Mouse (Mus musculus): ENCODE data around the gene Sigirr. TPM values are rescaled to one million over a fixed set of nuclear protein-coding genes. Genes with fewer than 3 reads are reported as not detected.

The Sigirr gene
- polyA plus RNA-seq, 1 experiment from 2014 or later = 1.8 TPM

DNA sequence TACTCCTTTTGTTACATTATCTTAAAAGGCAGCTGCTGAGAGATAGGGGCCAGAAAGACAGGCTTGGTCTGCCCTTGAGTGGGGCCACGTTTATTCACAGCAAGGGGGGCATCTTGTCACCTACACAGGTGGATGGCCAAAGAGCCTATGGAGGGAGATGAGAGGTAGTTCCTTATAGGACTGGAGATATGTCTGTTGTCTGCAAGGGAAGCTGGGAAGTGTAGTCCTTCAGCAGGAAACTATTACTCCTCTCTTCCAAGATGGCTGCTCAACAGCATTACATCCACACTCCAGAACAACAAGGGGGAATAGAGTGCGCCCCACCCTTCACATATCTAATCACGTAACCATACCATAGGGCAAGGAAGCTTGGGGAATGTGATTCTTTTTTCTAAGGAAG lies 19.1 kb upstream of the Sigirr start:
- 71% methylated on average over 3 of the region's 3 CpGs for WGBS
- no peak overlapping the region for H3K4me2 ChIP-seq (ENCODE audit: low read depth, low read length, severe bottlenecking)
- no peak overlapping the region for H3K9ac ChIP-seq (ENCODE audit: low read length)
- H3K27me3 ChIP-seq (ENCODE audit: control insufficient read depth, insufficient read depth, low read length) = no peaks in the 10 kb centered on the region; the same call in 1 of the 2 replicates
- no peaks in the 10 kb centered on the region for H3K36me3 ChIP-seq (ENCODE audit: control insufficient read depth, insufficient read depth, low read length)
- H3K4me3 ChIP-seq (ENCODE audit: low read depth, low read length) = no peak overlapping the region
- ATAC-seq (replicated peaks; ENCODE audit: low FRiP score) (no peak), DNase-seq (ENCODE audit: low spot score) (no peak)
- H3K27ac ChIP-seq (ENCODE audit: low read depth, low read length) = no peak overlapping the region
- no peaks in the 10 kb centered on the region for H3K9me3 ChIP-seq (ENCODE audit: control insufficient read depth, low read length)
- H3K4me1 ChIP-seq (replicated peaks; ENCODE audit: control insufficient read depth, insufficient read depth, low read length) = no peaks in the 10 kb centered on the region

GRCm38 (mm10) chr7:141117636-141118035 lies 17.3 kb upstream of the Sigirr start, which contains the start of gene Ano9:
Gene Ano9 (minus strand): TSS chr7:141117806.
- no peak for DNase-seq (ENCODE audit: low spot score)
- Histone ChIP-seq H3K36me3 (ENCODE audit: control insufficient read depth, insufficient read depth, low read length) (no peaks in the 10 kb centered on the region), H3K27ac (ENCODE audit: low read depth, low read length) (no peak within 1 kb of the TSS), H3K4me1 (replicated peaks; ENCODE audit: control insufficient read depth, insufficient read depth, low read length) (no peaks in the 10 kb centered on the region), H3K27me3 (ENCODE audit: control insufficient read depth, insufficient read depth, low read length) (no peaks in the 10 kb centered on the region; the same call in 1 of the 2 replicates), H3K9me3 (ENCODE audit: control insufficient read depth, low read length) (no peaks in the 10 kb centered on the region), H3K4me3 (ENCODE audit: low read depth, low read length) (no peak within 1 kb of the TSS), H3K9ac (ENCODE audit: low read length) (no peak within 1 kb of the TSS), H3K4me2 (ENCODE audit: low read depth, low read length, severe bottlenecking) (no peak within 1 kb of the TSS)
- ATAC-seq (replicated peaks; ENCODE audit: low FRiP score) = no peak
- 12% methylated on average over 9 of the region's 9 CpGs for WGBS

DNA sequence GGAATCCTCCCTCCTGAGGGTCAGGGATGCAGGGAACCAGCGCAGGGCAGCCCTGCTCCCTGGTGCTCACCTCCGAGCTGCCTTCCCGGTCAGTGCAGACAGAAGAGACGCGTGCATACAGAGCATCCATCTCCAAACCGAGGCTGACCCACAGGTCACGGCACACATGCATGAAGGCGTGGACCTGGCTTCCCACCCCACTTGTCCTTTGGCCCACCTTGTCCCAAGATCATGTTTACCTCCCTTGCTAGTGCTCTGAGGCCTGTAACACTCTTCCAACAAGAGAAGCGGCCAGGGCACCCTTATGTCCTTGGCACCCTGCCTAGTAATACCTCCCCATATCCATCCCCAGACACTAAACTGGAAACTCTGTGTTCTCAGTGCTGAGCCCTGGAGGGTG lies 15.5 kb upstream of the Sigirr start:
- WGBS = 89% methylated on average over 9 of the region's 9 CpGs
- H3K4me2 ChIP-seq (ENCODE audit: low read depth, low read length, severe bottlenecking) = no peak overlapping the region
- DNase-seq (ENCODE audit: low spot score) (no peak), ATAC-seq (replicated peaks; ENCODE audit: low FRiP score) (no peak)
- no peak overlapping the region for H3K4me3 ChIP-seq (ENCODE audit: low read depth, low read length)
- no peaks in the 10 kb centered on the region; the same call in 1 of the 2 replicates for H3K27me3 ChIP-seq (ENCODE audit: control insufficient read depth, insufficient read depth, low read length)
- no peaks in the 10 kb centered on the region for H3K36me3 ChIP-seq (ENCODE audit: control insufficient read depth, insufficient read depth, low read length)
- H3K27ac ChIP-seq (ENCODE audit: low read depth, low read length) = no peak overlapping the region
- H3K4me1 ChIP-seq (replicated peaks; ENCODE audit: control insufficient read depth, insufficient read depth, low read length) = no peaks in the 10 kb centered on the region
- no peak overlapping the region for H3K9ac ChIP-seq (ENCODE audit: low read length)
- no peaks in the 10 kb centered on the region for H3K9me3 ChIP-seq (ENCODE audit: control insufficient read depth, low read length)

DNA sequence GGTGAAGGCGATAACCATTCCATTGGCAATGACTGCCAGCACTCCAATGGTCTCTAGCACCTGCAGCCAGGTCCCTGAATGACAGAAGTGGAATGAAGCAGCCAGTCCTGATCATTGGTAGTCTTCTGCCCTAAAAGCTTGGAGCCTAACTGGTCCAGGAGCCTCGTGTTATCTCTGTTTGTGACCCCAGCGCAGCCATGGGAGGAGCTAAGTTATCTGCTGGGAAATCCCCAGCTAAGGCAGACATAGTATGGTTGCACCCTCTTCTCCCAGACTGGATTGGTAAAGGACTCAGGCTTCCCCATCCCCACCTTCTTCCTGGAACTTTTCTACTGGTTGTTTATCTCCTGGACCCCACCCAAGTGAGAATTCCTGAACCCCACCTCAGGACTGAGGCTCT lies 2.8 kb upstream of the Sigirr start:
- DNase-seq (ENCODE audit: low spot score) (no peak), ATAC-seq (replicated peaks; ENCODE audit: low FRiP score) (no peak)
- Histone ChIP-seq H3K27ac (ENCODE audit: low read depth, low read length) (no peak overlapping the region), H3K4me2 (ENCODE audit: low read depth, low read length, severe bottlenecking) (no peak overlapping the region), H3K27me3 (ENCODE audit: control insufficient read depth, insufficient read depth, low read length) (peaks cover 20% of the 10 kb centered on the region), H3K9ac (ENCODE audit: low read length) (no peak overlapping the region), H3K4me3 (ENCODE audit: low read depth, low read length) (no peak overlapping the region), H3K36me3 (ENCODE audit: control insufficient read depth, insufficient read depth, low read length) (no peaks in the 10 kb centered on the region), H3K9me3 (ENCODE audit: control insufficient read depth, low read length) (no peaks in the 10 kb centered on the region), H3K4me1 (replicated peaks; ENCODE audit: control insufficient read depth, insufficient read depth, low read length) (no peaks in the 10 kb centered on the region)
- WGBS = 76% methylated on average over 3 of the region's 3 CpGs

DNA sequence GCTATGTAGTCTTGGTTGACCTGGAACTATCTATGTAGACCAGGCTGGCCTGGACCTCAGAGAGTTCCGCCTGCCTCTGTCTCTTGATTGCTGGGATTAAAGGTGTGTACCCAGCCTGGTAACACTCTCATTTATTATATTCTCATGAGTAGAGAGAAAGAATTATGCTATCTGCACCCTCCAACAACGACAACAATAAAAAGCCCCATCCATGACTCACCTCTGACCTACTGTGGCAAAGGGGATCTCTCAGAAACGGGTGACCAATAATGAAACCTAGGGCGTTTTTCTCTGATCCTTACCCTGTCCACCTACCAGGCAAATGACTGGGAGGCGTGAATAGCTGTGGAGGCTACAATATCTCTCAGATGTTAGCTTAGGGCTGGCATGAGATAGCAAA lies 3.2 kb downstream of the Sigirr start:
- no peaks in the 10 kb centered on the region for H3K4me1 ChIP-seq (replicated peaks; ENCODE audit: control insufficient read depth, insufficient read depth, low read length)
- ATAC-seq (replicated peaks; ENCODE audit: low FRiP score) (no peak), DNase-seq (ENCODE audit: low spot score) (no peak)
- H3K27me3 ChIP-seq (ENCODE audit: control insufficient read depth, insufficient read depth, low read length) = peaks cover 21% of the 10 kb centered on the region
- H3K9ac ChIP-seq (ENCODE audit: low read length) = no peak overlapping the region
- WGBS = 82% methylated on average over 5 of the region's 5 CpGs
- H3K27ac ChIP-seq (ENCODE audit: low read depth, low read length) = no peak overlapping the region
- H3K4me2 ChIP-seq (ENCODE audit: low read depth, low read length, severe bottlenecking) = no peak overlapping the region
- H3K36me3 ChIP-seq (ENCODE audit: control insufficient read depth, insufficient read depth, low read length) = no peaks in the 10 kb centered on the region
- H3K4me3 ChIP-seq (ENCODE audit: low read depth, low read length) = no peak overlapping the region
- H3K9me3 ChIP-seq (ENCODE audit: control insufficient read depth, low read length) = no peaks in the 10 kb centered on the region

- Histone ChIP-seq H3K4me1 (replicated peaks; ENCODE audit: control insufficient read depth, insufficient read depth, low read length) (no peaks in the 10 kb centered on the region), H3K9ac (ENCODE audit: low read length) (no peak overlapping the region), H3K4me3 (ENCODE audit: low read depth, low read length) (no peak overlapping the region), H3K4me2 (ENCODE audit: low read depth, low read length, severe bottlenecking) (no peak overlapping the region), H3K27me3 (ENCODE audit: control insufficient read depth, insufficient read depth, low read length) (peaks cover 21% of the 10 kb centered on the region), H3K36me3 (ENCODE audit: control insufficient read depth, insufficient read depth, low read length) (no peaks in the 10 kb centered on the region), H3K27ac (ENCODE audit: low read depth, low read length) (no peak overlapping the region), H3K9me3 (ENCODE audit: control insufficient read depth, low read length) (no peaks in the 10 kb centered on the region)
- WGBS = 44% methylated on average over 6 of the region's 6 CpGs
- ATAC-seq (replicated peaks; ENCODE audit: low FRiP score) (no peak), DNase-seq (ENCODE audit: low spot score) (no peak)
Measured at GRCm38 (mm10) chr7:141096649-141097056, 3.7 kb downstream of the Sigirr start.

DNA sequence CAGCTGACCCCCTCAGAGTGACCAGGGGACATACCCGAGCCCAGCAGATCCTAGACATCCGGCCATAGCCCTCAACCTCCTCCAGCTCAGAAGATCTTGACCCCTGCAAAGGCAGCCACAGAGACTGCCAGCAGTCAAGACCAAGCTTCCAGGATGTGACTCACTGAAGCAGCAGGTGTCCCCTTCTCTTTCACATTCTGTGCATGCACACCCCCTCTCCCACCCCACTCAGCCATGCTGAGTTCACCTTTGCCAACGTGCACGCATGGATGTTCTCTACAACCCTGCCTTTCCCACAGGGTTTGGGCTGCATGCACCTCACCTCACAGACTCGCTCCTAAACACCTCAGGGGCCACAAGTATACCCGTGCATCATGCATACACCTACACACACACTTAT lies 4.4 kb downstream of the Sigirr start:
- Histone ChIP-seq H3K4me1 (replicated peaks; ENCODE audit: control insufficient read depth, insufficient read depth, low read length) (no peaks in the 10 kb centered on the region), H3K27me3 (ENCODE audit: control insufficient read depth, insufficient read depth, low read length) (peaks cover 21% of the 10 kb centered on the region), H3K27ac (ENCODE audit: low read depth, low read length) (no peak overlapping the region), H3K4me2 (ENCODE audit: low read depth, low read length, severe bottlenecking) (no peak overlapping the region), H3K4me3 (ENCODE audit: low read depth, low read length) (no peak overlapping the region), H3K9ac (ENCODE audit: low read length) (no peak overlapping the region), H3K9me3 (ENCODE audit: control insufficient read depth, low read length) (no peaks in the 10 kb centered on the region), H3K36me3 (ENCODE audit: control insufficient read depth, insufficient read depth, low read length) (no peaks in the 10 kb centered on the region)
- DNase-seq (ENCODE audit: low spot score) = no peak
- 86% methylated on average over 6 of the region's 6 CpGs for WGBS
- no peak for ATAC-seq (replicated peaks; ENCODE audit: low FRiP score)

- Histone ChIP-seq H3K4me2 (ENCODE audit: low read depth, low read length, severe bottlenecking) (no peak overlapping the region), H3K4me1 (replicated peaks; ENCODE audit: control insufficient read depth, insufficient read depth, low read length) (no peaks in the 10 kb centered on the region), H3K4me3 (ENCODE audit: low read depth, low read length) (no peak overlapping the region), H3K9ac (ENCODE audit: low read length) (no peak overlapping the region), H3K27me3 (ENCODE audit: control insufficient read depth, insufficient read depth, low read length) (peaks cover 9% of the 10 kb centered on the region), H3K27ac (ENCODE audit: low read depth, low read length) (no peak overlapping the region), H3K9me3 (ENCODE audit: control insufficient read depth, low read length) (no peaks in the 10 kb centered on the region), H3K36me3 (ENCODE audit: control insufficient read depth, insufficient read depth, low read length) (no peaks in the 10 kb centered on the region)
- ATAC-seq (replicated peaks; ENCODE audit: low FRiP score) = no peak
- DNase-seq (ENCODE audit: low spot score) = no peak
- 76% methylated on average over 15 of the region's 15 CpGs for WGBS
Measured at GRCm38 (mm10) chr7:141094487-141095205, 5.7 kb downstream of the Sigirr start.

- Histone ChIP-seq H3K4me3 (ENCODE audit: low read depth, low read length) (no peak overlapping the region), H3K4me1 (replicated peaks; ENCODE audit: control insufficient read depth, insufficient read depth, low read length) (no peaks in the 10 kb centered on the region), H3K4me2 (ENCODE audit: low read depth, low read length, severe bottlenecking) (no peak overlapping the region), H3K9ac (ENCODE audit: low read length) (no peak overlapping the region), H3K9me3 (ENCODE audit: control insufficient read depth, low read length) (no peaks in the 10 kb centered on the region), H3K27ac (ENCODE audit: low read depth, low read length) (no peak overlapping the region), H3K27me3 (ENCODE audit: control insufficient read depth, insufficient read depth, low read length) (peaks cover 13% of the 10 kb centered on the region), H3K36me3 (ENCODE audit: control insufficient read depth, insufficient read depth, low read length) (no peaks in the 10 kb centered on the region)
- WGBS = 83% methylated on average over 6 of the region's 6 CpGs
- DNase-seq (ENCODE audit: low spot score) (no peak), ATAC-seq (replicated peaks; ENCODE audit: low FRiP score) (no peak)
Measured at GRCm38 (mm10) chr7:141093950-141094349, 6.4 kb downstream of the Sigirr start.
